Mouse (Mus musculus): Measurements from ENCODE around the gene Ano8.

The Ano8 gene

GRCm38 (mm10) chr8:71498816-71499690 is 13.3 kb upstream of the Ano8 start:
- no peak for ATAC-seq (ENCODE audit: low TSS enrichment)

- ATAC-seq (ENCODE audit: low TSS enrichment) = 0 out of 2 replicates have a peak, but pooled peaks have one; percentile 19
Measured at GRCm38 (mm10) chr8:71497881-71498501, 12.2 kb upstream of the Ano8 start.

- no peak for ATAC-seq (ENCODE audit: low TSS enrichment)
Measured at GRCm38 (mm10) chr8:71497077-71497645, 11.4 kb upstream of the Ano8 start.

GRCm38 (mm10) chr8:71496481-71496880 is 10.7 kb upstream of the Ano8 start:
- 0 out of 2 replicates have a peak, but pooled peaks have one; percentile 10 for ATAC-seq (ENCODE audit: low TSS enrichment)

GRCm38 (mm10) chr8:71495811-71496210 is 10.0 kb upstream of the Ano8 start:
- no peak for ATAC-seq (ENCODE audit: low TSS enrichment)

- peak; percentile 60 for ATAC-seq (ENCODE audit: low TSS enrichment)
Measured at GRCm38 (mm10) chr8:71495039-71495438, 9.3 kb upstream of the Ano8 start.

GRCm38 (mm10) chr8:71488454-71488853 is 2.7 kb upstream of the Ano8 start:
- ATAC-seq (ENCODE audit: low TSS enrichment) = peak; percentile 78

GRCm38 (mm10) chr8:71487691-71488445 is 2.1 kb upstream of the Ano8 start, which contains the start of gene Gtpbp3:
Gene Gtpbp3 (plus strand): TSS chr8:71488103.
- ATAC-seq (ENCODE audit: low TSS enrichment) = peak; percentile 53; the same call in 1 of the 2 replicates

- no peak for ATAC-seq (ENCODE audit: low TSS enrichment)
Measured at GRCm38 (mm10) chr8:71486136-71486529, 370 bp upstream of the Ano8 start.

- ATAC-seq (ENCODE audit: low TSS enrichment) = no peak
Measured at GRCm38 (mm10) chr8:71484736-71485135, 1.0 kb downstream of the Ano8 start.

GRCm38 (mm10) chr8:71483932-71484331 is 1.8 kb downstream of the Ano8 start:
- no peak for ATAC-seq (ENCODE audit: low TSS enrichment)

GRCm38 (mm10) chr8:71478943-71479342 is 6.8 kb downstream of the Ano8 start:
- no peak for ATAC-seq (ENCODE audit: low TSS enrichment)

GRCm38 (mm10) chr8:71477196-71477845 is 8.4 kb downstream of the Ano8 start:
- peak; percentile 12; the same call in 1 of the 2 replicates for ATAC-seq (ENCODE audit: low TSS enrichment)

- ATAC-seq (ENCODE audit: low TSS enrichment) = peak; percentile 76
Measured at GRCm38 (mm10) chr8:71476099-71476940, 9.4 kb downstream of the Ano8 start.

GRCm38 (mm10) chr8:71475702-71476075 is 10.1 kb downstream of the Ano8 start:
- ATAC-seq (ENCODE audit: low TSS enrichment) = no peak

GRCm38 (mm10) chr8:71474785-71475701 is 10.7 kb downstream of the Ano8 start:
- ATAC-seq (ENCODE audit: low TSS enrichment) = no peak

GRCm38 (mm10) chr8:71474344-71474743 is 11.4 kb downstream of the Ano8 start:
- ATAC-seq (ENCODE audit: low TSS enrichment) = no peak

- no peak for ATAC-seq (ENCODE audit: low TSS enrichment)
Measured at GRCm38 (mm10) chr8:71472601-71473386, 13.0 kb downstream of the Ano8 start.
